Mouse (Mus musculus) lung, postnatal 4 days (tissue): ENCODE data around the gene Fmnl1.

Experiments used
- DNase-seq, 2 experiments: peaks; one replicate each; pipeline ENCODE4 v3.0.0; 2021

The Fmnl1 gene

GRCm38 (mm10) chr11:103170494-103171285 is at the start of gene Fmnl1:
Gene Fmnl1, plus strand, starts transcription at chr11:103171107.
- DNase-seq: peak; percentile 73 to 77

- peak; percentile 72 to 76 for DNase-seq
Observed at GRCm38 (mm10) chr11:103131701-103132575, 39.0 kb upstream of the Fmnl1 start, which contains the start of gene Hexim2. Gene Hexim2, plus strand, starts transcription at chr11:103132429.

- peak; percentile 100 for DNase-seq
Observed at GRCm38 (mm10) chr11:103132576-103133455, 38.1 kb upstream of the Fmnl1 start.

- DNase-seq: no peak
Observed at GRCm38 (mm10) chr11:103133456-103134185, 37.3 kb upstream of the Fmnl1 start.

- DNase-seq: no peak
Observed at GRCm38 (mm10) chr11:103134221-103134620, 36.7 kb upstream of the Fmnl1 start.

- DNase-seq: no peak
Observed at GRCm38 (mm10) chr11:103136039-103136577, 34.8 kb upstream of the Fmnl1 start.

- DNase-seq: no peak
Observed at GRCm38 (mm10) chr11:103139951-103140762, 30.8 kb upstream of the Fmnl1 start.

GRCm38 (mm10) chr11:103140763-103141100 is 30.2 kb upstream of the Fmnl1 start:
- no peak for DNase-seq

- DNase-seq: peak; percentile 77 to 90
Observed at GRCm38 (mm10) chr11:103141101-103141943, 29.6 kb upstream of the Fmnl1 start.

- DNase-seq: peak in 1 of 2 experiments; percentile 23
Observed at GRCm38 (mm10) chr11:103141944-103142255, 29.0 kb upstream of the Fmnl1 start.

- peak; percentile 83 to 90 for DNase-seq
Observed at GRCm38 (mm10) chr11:103142441-103143182, 28.3 kb upstream of the Fmnl1 start.

GRCm38 (mm10) chr11:103144309-103145285 is 26.3 kb upstream of the Fmnl1 start:
- no peak for DNase-seq

GRCm38 (mm10) chr11:103146386-103146785 is 24.5 kb upstream of the Fmnl1 start:
- no peak for DNase-seq

- DNase-seq: no peak
Observed at GRCm38 (mm10) chr11:103147766-103148165, 23.1 kb upstream of the Fmnl1 start.

GRCm38 (mm10) chr11:103149771-103150170 is 21.1 kb upstream of the Fmnl1 start:
- no peak for DNase-seq

GRCm38 (mm10) chr11:103158621-103159478 is 12.1 kb upstream of the Fmnl1 start:
- DNase-seq: peak; percentile 96 to 98

- DNase-seq: no peak
Observed at GRCm38 (mm10) chr11:103160738-103161137, 10.2 kb upstream of the Fmnl1 start.
